In the genomic region with DNA sequence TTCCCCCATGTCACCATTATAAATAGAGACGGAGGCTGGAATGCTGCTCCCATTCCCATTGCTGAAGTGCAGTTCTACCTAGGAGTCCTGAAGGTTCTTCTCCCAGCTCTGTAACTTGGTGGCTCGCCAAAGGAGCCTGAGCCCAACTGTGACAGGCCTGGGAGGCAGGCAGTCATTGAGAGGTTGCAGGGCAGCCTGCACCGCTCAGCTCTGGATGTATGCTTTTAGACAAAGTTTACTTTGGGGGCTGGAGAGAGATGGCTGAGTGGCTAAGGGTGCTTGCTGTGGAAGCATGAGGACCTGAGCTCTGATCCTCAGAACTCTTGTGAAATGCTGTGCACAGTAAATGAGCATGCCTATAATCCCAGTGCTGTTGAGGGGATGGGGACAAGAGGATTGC, we compare ENCODE assay signal across 20 mouse cellular contexts. TPM values are rescaled to one million over a fixed set of nuclear protein-coding genes. Genes with fewer than 3 reads are reported as not detected.
"Had no signal": no experiment of that assay in that cellular context is flagged by ENCODE, and none has a peak within 500 bp of the region (broad histone marks: within the 10 kb centered on the region; RNA-seq: fewer than 3 reads in every experiment).

No protein-coding gene starts in this region.

- H3K4me3 ChIP-seq: liver, embryonic 13.5 days; liver, embryonic 15.5 days; midbrain, embryonic 10.5 days; midbrain, embryonic 12.5 days; myocyte; neural tube, embryonic 13.5 days; neural tube, embryonic 15.5 days had no signal

- H3K4me2 ChIP-seq: liver, embryonic 13.5 days; liver, embryonic 15.5 days; midbrain, embryonic 12.5 days; neural tube, embryonic 13.5 days; neural tube, embryonic 15.5 days had no signal

- ATAC-seq: liver, postnatal 0 days; midbrain, embryonic 16.5 days had no signal

- H3K9ac ChIP-seq: liver, embryonic 13.5 days; liver, embryonic 15.5 days; liver, postnatal 0 days; midbrain, embryonic 12.5 days; neural tube, embryonic 13.5 days; neural tube, embryonic 15.5 days had no signal

- H3K36me3 ChIP-seq: liver, embryonic 13.5 days; liver, embryonic 15.5 days; midbrain, embryonic 10.5 days; midbrain, embryonic 12.5 days; neural tube, embryonic 13.5 days; neural tube, embryonic 15.5 days had no signal

- H3K9me3 ChIP-seq: liver, embryonic 13.5 days; liver, embryonic 15.5 days; neural tube, embryonic 13.5 days; neural tube, embryonic 15.5 days had no signal

- H3K4me1 ChIP-seq: midbrain, embryonic 10.5 days; midbrain, embryonic 12.5 days; neural tube, embryonic 13.5 days; neural tube, embryonic 15.5 days had no signal

- DNase-seq: liver, embryonic 13.5 days; liver, postnatal 0 days; midbrain, embryonic 14.5 days; retina, postnatal 1 day; right cerebral cortex, adult 18-20 months; right cerebral cortex, postnatal 25 days; right cerebral cortex, postnatal 4 days; spleen, adult 18-20 months; thymus, adult 18-20 months; thymus, postnatal 14 days; thymus, postnatal 36 days had no signal

- H3K27me3 ChIP-seq: liver, embryonic 15.5 days; neural tube, embryonic 13.5 days had no signal

- H3K27ac ChIP-seq: liver, embryonic 15.5 days; midbrain, embryonic 10.5 days; midbrain, embryonic 12.5 days; neural tube, embryonic 13.5 days; neural tube, embryonic 15.5 days had no signal

RNA-seq across cellular contexts. Expression of a gene that starts 25.0 kb away (rescaled TPM):
- polyA plus RNA-seq: liver, embryonic 15.5 days; neural tube, embryonic 11.5 days; stomach, embryonic 14.5 days had no signal
